Mouse (Mus musculus) MEL (cell line): ENCODE measurements at regions not wholly inside any gene's neighbourhood (a gene's known extent, or its start where the extent isn't known, plus 50 kb on each side); places are given as distances from the start of the nearest gene placed in this dataset.

Experiments used
- DNase-seq: peaks from one replicate; pipeline ENCODE4 v3.0.0; 2011; ENCODE audit warnings: low read depth, low spot score
- H3K27ac ChIP-seq: 2 replicates; pipeline ENCODE4 v1.5.1; 2012; ENCODE audit warnings: low read depth, mild to moderate bottlenecking, control low read depth, low read length, moderate library complexity; ENCODE audit not compliant: control insufficient read depth
- H3K27me3 ChIP-seq, 2 experiments: fragments of 150-350 bp in 1 of 2; sonication (generic) in 1 of 2; 2 replicates each; pipeline ENCODE4 v1.6.1; 2012; ENCODE audit warnings: low read length in 2 of 2, mild to moderate bottlenecking in 2 of 2, improper control_type of control experiment in 1 of 2, moderate library complexity in 1 of 2; ENCODE audit not compliant: insufficient read depth in 2 of 2, control insufficient read depth in 1 of 2
- H3K36me3 ChIP-seq, 2 experiments: 2 replicates each; pipeline ENCODE4 v1.6.1; 2012 to 2014; ENCODE audit warnings: low read length in 2 of 2, improper control_type of control experiment in 1 of 2, inconsistent platforms in 1 of 2, mild to moderate bottlenecking in 1 of 2; ENCODE audit not compliant: insufficient read depth in 2 of 2, control insufficient read depth in 1 of 2
- H3K4me1 ChIP-seq, 2 experiments: fragments of 150-350 bp in 1 of 2; sonication (generic) in 1 of 2; 2 replicates each; pipeline ENCODE4 v1.6.1; 2012; ENCODE audit warnings: low read length in 2 of 2, improper control_type of control experiment in 1 of 2, mild to moderate bottlenecking in 1 of 2; ENCODE audit not compliant: insufficient read depth in 2 of 2, control insufficient read depth in 1 of 2
- H3K4me3 ChIP-seq, 2 experiments: fragments of 150-350 bp in 1 of 2; sonication (generic) in 1 of 2; 2 replicates each; pipeline ENCODE4 v1.5.1; 2012; ENCODE audit warnings: low read depth in 2 of 2, low read length in 2 of 2, mild to moderate bottlenecking in 2 of 2, moderate library complexity in 2 of 2, control low read depth in 1 of 2, improper control_type of control experiment in 1 of 2; ENCODE audit not compliant: control insufficient read depth in 1 of 2, insufficient read depth in 1 of 2
- H3K79me2 ChIP-seq: 2 replicates; pipeline ENCODE4 v1.6.1; 2012; ENCODE audit warnings: mild to moderate bottlenecking, low read length, moderate library complexity; ENCODE audit not compliant: control insufficient read depth, poor library complexity, insufficient read depth
- H3K9ac ChIP-seq: 2 replicates; pipeline ENCODE4 v1.6.1; 2012; ENCODE audit warnings: low read depth, mild to moderate bottlenecking, control low read depth, low read length, moderate library complexity; ENCODE audit not compliant: control insufficient read depth, poor library complexity, severe bottlenecking
- H3K9me3 ChIP-seq: fragments of 150-350 bp; sonication (generic); replicated peaks from 2 replicates; pipeline ENCODE4 v1.6.1; 2012; ENCODE audit warnings: mild to moderate bottlenecking, low read length, improper control_type of control experiment, moderate library complexity; ENCODE audit not compliant: insufficient read depth
- CHD2 ChIP-seq: IDR thresholded peaks from 2 replicates; pipeline ENCODE4 v1.6.1; 2011; ENCODE audit warnings: low read length, improper control_type of control experiment
- CTCF ChIP-seq, 3 experiments: IDR thresholded peaks in 2 of 3; conservative IDR thresholded peaks in 1 of 3; 2 replicates each; pipeline ENCODE4 v1.5.1; 2011 to 2012; ENCODE audit warnings: low read length in 3 of 3, low read depth in 2 of 3, mild to moderate bottlenecking in 2 of 3, improper control_type of control experiment in 1 of 3, inconsistent platforms in 1 of 3, mixed read lengths in 1 of 3, moderate library complexity in 1 of 3; ENCODE audit not compliant: control insufficient read depth in 1 of 3, insufficient read depth in 1 of 3, poor library complexity in 1 of 3, severe bottlenecking in 1 of 3
- E2F4 ChIP-seq: IDR thresholded peaks from 2 replicates; pipeline ENCODE4 v1.6.1; 2011; ENCODE audit warnings: low read depth, low read length, improper control_type of control experiment, borderline replicate concordance
- ELF1 ChIP-seq: IDR thresholded peaks from 2 replicates; pipeline ENCODE4 v1.6.1; 2014; ENCODE audit warnings: low read depth, mild to moderate bottlenecking, inconsistent platforms, low read length, improper control_type of control experiment, moderate library complexity
- EP300 ChIP-seq, 2 experiments: IDR thresholded peaks; 2 replicates each; pipeline ENCODE4 v1.6.1; 2011; ENCODE audit warnings: improper control_type of control experiment in 2 of 2, low read length in 2 of 2, low read depth in 1 of 2, mild to moderate bottlenecking in 1 of 2
- GABPA ChIP-seq: IDR thresholded peaks from 2 replicates; pipeline ENCODE4 v1.6.1; 2012; ENCODE audit warnings: low read depth, mild to moderate bottlenecking, inconsistent platforms, low read length, improper control_type of control experiment, moderate library complexity
- HCFC1 ChIP-seq: IDR thresholded peaks from 2 replicates; pipeline ENCODE4 v1.6.1; 2012; ENCODE audit warnings: low read depth, mild to moderate bottlenecking, inconsistent platforms, low read length, improper control_type of control experiment, moderate library complexity
- JUND ChIP-seq: IDR thresholded peaks from 2 replicates; pipeline ENCODE4 v1.6.1; 2011; ENCODE audit warnings: low read depth, mild to moderate bottlenecking, improper control_type of control experiment, low read length
- KAT2A ChIP-seq: conservative IDR thresholded peaks from 2 replicates; pipeline ENCODE4 v1.6.1; 2012; ENCODE audit warnings: low read depth, low read length, improper control_type of control experiment, inconsistent platforms
- MAZ ChIP-seq: IDR thresholded peaks from 2 replicates; pipeline ENCODE4 v1.6.1; 2012; ENCODE audit warnings: low read depth, mild to moderate bottlenecking, inconsistent platforms, low read length, improper control_type of control experiment
- NRF1 ChIP-seq: IDR thresholded peaks from 2 replicates; pipeline ENCODE4 v1.6.1; 2014; ENCODE audit warnings: low read depth, mild to moderate bottlenecking, inconsistent platforms, low read length, improper control_type of control experiment, moderate library complexity; ENCODE audit not compliant: poor library complexity, insufficient read depth, severe bottlenecking
- POLR2AphosphoS2 ChIP-seq: IDR thresholded peaks from 2 replicates; pipeline ENCODE4 v1.6.1; 2011; ENCODE audit warnings: low read length, improper control_type of control experiment
- TAL1 ChIP-seq: IDR thresholded peaks from 2 replicates; pipeline ENCODE4 v1.6.1; 2012; ENCODE audit warnings: mild to moderate bottlenecking, inconsistent platforms, low read length, moderate library complexity, mixed read lengths
- TBP ChIP-seq: IDR thresholded peaks from 2 replicates; pipeline ENCODE4 v1.8.0; 2011; ENCODE audit warnings: low read depth, low read length, improper control_type of control experiment
- TCF12 ChIP-seq: IDR thresholded peaks from 2 replicates; pipeline ENCODE4 v1.6.1; 2014; ENCODE audit warnings: low read depth, mild to moderate bottlenecking, inconsistent platforms, low read length, improper control_type of control experiment, moderate library complexity
- USF1 ChIP-seq: IDR thresholded peaks from 2 replicates; pipeline ENCODE4 v1.6.1; 2014; ENCODE audit warnings: low read depth, mild to moderate bottlenecking, inconsistent platforms, low read length, improper control_type of control experiment, moderate library complexity
- ZC3H11A ChIP-seq: IDR thresholded peaks from 2 replicates; pipeline ENCODE4 v1.6.1; 2012; ENCODE audit warnings: low read depth, mild to moderate bottlenecking, inconsistent platforms, low read length, improper control_type of control experiment
- ZMIZ1 ChIP-seq: IDR thresholded peaks from 2 replicates; pipeline ENCODE4 v1.6.1; 2012; ENCODE audit warnings: low read depth, mild to moderate bottlenecking, inconsistent platforms, low read length, improper control_type of control experiment, moderate library complexity
- ZNF384 ChIP-seq: IDR thresholded peaks from 2 replicates; pipeline ENCODE4 v1.6.1; 2012; ENCODE audit warnings: low read depth, mild to moderate bottlenecking, inconsistent platforms, low read length, improper control_type of control experiment

DNA sequence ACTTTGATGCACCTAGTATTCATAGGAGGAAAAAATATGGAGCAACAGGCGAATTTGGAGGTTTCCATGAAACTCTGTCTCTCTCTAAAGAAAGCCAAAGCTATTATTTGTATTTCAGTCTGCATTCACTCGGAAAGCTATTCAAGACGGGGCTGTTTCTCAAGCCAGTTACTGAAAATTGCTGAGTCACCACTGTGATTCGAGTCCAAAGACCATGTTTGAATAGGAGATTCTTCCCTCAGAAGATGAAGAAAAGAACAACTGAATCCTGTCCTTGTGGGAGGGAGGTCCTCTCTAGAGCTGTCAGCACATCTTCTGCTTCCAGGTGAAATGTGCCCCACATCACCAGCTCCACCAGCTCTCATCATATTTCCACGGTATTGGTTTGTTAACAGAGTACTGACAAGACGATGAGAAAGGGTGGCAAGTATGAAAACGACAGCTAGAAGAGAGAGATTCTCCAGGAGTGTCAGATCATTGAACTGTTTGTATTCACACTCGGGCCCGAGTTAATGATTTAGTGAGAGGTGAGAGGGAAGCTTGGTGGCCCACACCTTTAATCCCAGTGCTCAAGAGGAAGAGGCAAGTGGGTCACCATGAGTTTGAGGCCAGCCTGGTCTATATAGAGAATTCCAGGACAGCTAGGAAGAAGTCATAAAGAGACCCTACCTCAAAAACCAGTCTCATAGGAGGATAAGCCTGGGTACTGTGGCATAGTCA, 335.3 kb downstream of the Sox9 start:
- H3K27me3 ChIP-seq: no peaks in the 10 kb centered on the region
- H3K9me3 ChIP-seq: no peaks in the 10 kb centered on the region
- H3K4me1 ChIP-seq: peaks cover 0 to 5% of the 10 kb centered on the region in 2 experiments; a peak in 1 of 4 replicates
- H3K79me2 ChIP-seq: no peaks in the 10 kb centered on the region
- no peak overlapping the region for H3K9ac ChIP-seq
- H3K27ac ChIP-seq: no peak overlapping the region
- TF ChIP-seq E2F4 (no peak), TAL1 (no peak), CTCF (IDR thresholded peaks at IDR 0.05 in 2 of 3, conservative IDR thresholded peaks at IDR 0.05 in 1 of 3; ENCODE audit: control insufficient read depth in 1 of 3, insufficient read depth in 1 of 3, low read depth in 2 of 3, low read length in 3 of 3, poor library complexity in 1 of 3, severe bottlenecking in 1 of 3) (no peak), ZNF384 (no peak), KAT2A (no peak), ELF1 (no peak), ZC3H11A (no peak), HCFC1 (no peak), TCF12 (no peak), MAZ (no peak), EP300 (IDR thresholded peaks at IDR 0.05; ENCODE audit: low read depth in 1 of 2, low read length in 2 of 2) (no peak), POLR2AphosphoS2 (no peak)
- H3K4me3 ChIP-seq: no peak overlapping the region
- no peaks in the 10 kb centered on the region; a peak in 1 of 4 replicates for H3K36me3 ChIP-seq
- DNase-seq: no peak

DNA sequence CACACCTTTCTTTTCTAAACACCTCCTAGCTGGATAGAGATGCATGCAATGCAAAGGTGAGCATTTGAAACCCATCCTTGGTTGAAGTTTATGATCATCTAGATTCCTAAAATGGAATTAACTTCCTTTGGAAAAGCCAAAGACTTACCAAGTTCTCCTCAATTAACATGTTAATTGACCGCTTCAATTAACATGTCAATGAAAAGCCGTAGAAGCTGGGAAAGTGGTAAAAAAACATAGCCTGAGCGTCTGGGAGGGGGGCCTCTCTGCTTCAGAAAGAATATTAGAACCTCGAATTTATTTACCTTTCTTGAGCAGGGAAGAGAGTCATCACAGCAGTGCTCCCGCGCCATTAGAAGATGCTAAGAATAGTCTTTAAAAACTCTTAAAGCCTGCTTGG, 338.5 kb downstream of the Sox9 start:
- H3K27me3 ChIP-seq: no peaks in the 10 kb centered on the region
- peaks cover 0 to 2% of the 10 kb centered on the region in 2 experiments; a peak in 2 of 4 replicates for H3K4me1 ChIP-seq
- no peak overlapping the region for H3K4me3 ChIP-seq
- H3K9me3 ChIP-seq: no peaks in the 10 kb centered on the region; the same call in 1 of the 2 replicates
- H3K9ac ChIP-seq: no peak overlapping the region
- H3K79me2 ChIP-seq: no peaks in the 10 kb centered on the region
- TF ChIP-seq TBP: no peak
- TF ChIP-seq JUND: no peak
- TF ChIP-seq NRF1: no peak
- TF ChIP-seq ELF1: no peak
- TF ChIP-seq ZMIZ1: no peak
- TF ChIP-seq CHD2: no peak
- no peak for TF ChIP-seq USF1
- TF ChIP-seq TCF12: no peak
- no peak for TF ChIP-seq TAL1
- TF ChIP-seq ZC3H11A: no peak
- no peak for TF ChIP-seq GABPA
- no peak for TF ChIP-seq EP300 (IDR thresholded peaks at IDR 0.05; ENCODE audit: low read depth in 1 of 2, low read length in 2 of 2)
- TF ChIP-seq ZNF384: no peak
- no peaks in the 10 kb centered on the region for H3K36me3 ChIP-seq
- H3K27ac ChIP-seq: no peak overlapping the region
- no peak for DNase-seq
